Mouse (Mus musculus): ENCODE data around the gene Rbm28. TPM values are rescaled to one million over a fixed set of nuclear protein-coding genes. Genes with fewer than 3 reads are reported as not detected.

Gene Rbm28
- polyA plus RNA-seq, 1 experiment from 2014 or later: 52.3 TPM

- no peaks in the 10 kb centered on the region for H3K9me3 ChIP-seq
- no peak overlapping the region for H3K4me2 ChIP-seq (replicated peaks)
- H3K27ac ChIP-seq: no peak overlapping the region
- H3K4me3 ChIP-seq: no peak overlapping the region
- peaks cover 9% of the 10 kb centered on the region; the same call in 1 of the 2 replicates for H3K4me1 ChIP-seq
- ATAC-seq (ENCODE audit: low FRiP score, low read depth): no peak
- no peaks in the 10 kb centered on the region; the same call in 1 of the 2 replicates for H3K27me3 ChIP-seq
- WGBS: 89% methylated on average over 13 of the region's 13 CpGs
- H3K36me3 ChIP-seq: peaks cover 64% of the 10 kb centered on the region
- no peak overlapping the region for H3K9ac ChIP-seq
These were observed 38.3 kb upstream of the Rbm28 start for GRCm38 (mm10) chr6:29203096-29203495.

GRCm38 (mm10) chr6:29201988-29202387, 37.2 kb upstream of the Rbm28 start:
- H3K9ac ChIP-seq: no peak overlapping the region
- H3K9me3 ChIP-seq: no peaks in the 10 kb centered on the region
- no peak overlapping the region for H3K4me3 ChIP-seq
- H3K27me3 ChIP-seq: peaks cover 5% of the 10 kb centered on the region
- H3K4me1 ChIP-seq: peaks cover 9% of the 10 kb centered on the region; the same call in 1 of the 2 replicates
- no peak for ATAC-seq (ENCODE audit: low FRiP score, low read depth)
- H3K4me2 ChIP-seq (replicated peaks): no peak overlapping the region
- H3K27ac ChIP-seq: no peak overlapping the region
- peaks cover 59% of the 10 kb centered on the region for H3K36me3 ChIP-seq
- 84% methylated on average over 8 of the region's 8 CpGs for WGBS

- peaks cover 9% of the 10 kb centered on the region; the same call in 1 of the 2 replicates for H3K4me1 ChIP-seq
- no peak overlapping the region for H3K9ac ChIP-seq
- no peak overlapping the region for H3K27ac ChIP-seq
- 82% methylated on average over 5 of the region's 5 CpGs for WGBS
- no peak for ATAC-seq (ENCODE audit: low FRiP score, low read depth)
- no peak overlapping the region for H3K4me2 ChIP-seq (replicated peaks)
- H3K9me3 ChIP-seq: no peaks in the 10 kb centered on the region
- H3K4me3 ChIP-seq: no peak overlapping the region
- peaks cover 7% of the 10 kb centered on the region for H3K27me3 ChIP-seq
- peaks cover 54% of the 10 kb centered on the region for H3K36me3 ChIP-seq
These were observed 36.5 kb upstream of the Rbm28 start for GRCm38 (mm10) chr6:29201341-29201740.

GRCm38 (mm10) chr6:29200496-29200895, 35.7 kb upstream of the Rbm28 start:
- Histone ChIP-seq H3K9me3 (no peaks in the 10 kb centered on the region), H3K4me1 (peaks cover 9% of the 10 kb centered on the region; the same call in 1 of the 2 replicates), H3K4me2 (replicated peaks) (no peak overlapping the region), H3K27me3 (peaks cover 7% of the 10 kb centered on the region), H3K4me3 (no peak overlapping the region), H3K36me3 (peaks cover 47% of the 10 kb centered on the region), H3K27ac (no peak overlapping the region), H3K9ac (no peak overlapping the region)
- WGBS: 66% methylated on average over 3 of the region's 3 CpGs
- ATAC-seq (ENCODE audit: low FRiP score, low read depth): no peak

GRCm38 (mm10) chr6:29199223-29199855, 34.5 kb upstream of the Rbm28 start:
- peaks cover 39% of the 10 kb centered on the region for H3K36me3 ChIP-seq
- H3K9me3 ChIP-seq: no peaks in the 10 kb centered on the region
- H3K4me1 ChIP-seq: peaks cover 12% of the 10 kb centered on the region; the same call in 1 of the 2 replicates
- WGBS: 44% methylated on average over 8 of the region's 8 CpGs
- H3K27me3 ChIP-seq: peaks cover 7% of the 10 kb centered on the region
- ATAC-seq (ENCODE audit: low FRiP score, low read depth): no peak
- no peak overlapping the region for H3K27ac ChIP-seq
- peak overlapping the region; percentile 36 for H3K4me3 ChIP-seq
- H3K9ac ChIP-seq: 0 out of 2 replicates have a peak overlapping the region, but pooled peaks have one; percentile 8
- peak overlapping the region; percentile 64 for H3K4me2 ChIP-seq (replicated peaks)

GRCm38 (mm10) chr6:29198309-29199222, 33.8 kb upstream of the Rbm28 start:
- peaks cover 7% of the 10 kb centered on the region for H3K27me3 ChIP-seq
- 0 out of 2 replicates have a peak overlapping the region, but pooled peaks have one; percentile 8 for H3K9ac ChIP-seq
- no peaks in the 10 kb centered on the region for H3K9me3 ChIP-seq
- peak overlapping the region; percentile 64 for H3K4me2 ChIP-seq (replicated peaks)
- H3K36me3 ChIP-seq: peaks cover 32% of the 10 kb centered on the region
- H3K27ac ChIP-seq: no peak overlapping the region
- ATAC-seq (ENCODE audit: low FRiP score, low read depth): peak; percentile 78
- H3K4me1 ChIP-seq: peaks cover 16% of the 10 kb centered on the region; the same call in 1 of the 2 replicates
- 16% methylated on average over 25 of the region's 25 CpGs for WGBS
- H3K4me3 ChIP-seq: peak overlapping the region; percentile 36

- ATAC-seq (ENCODE audit: low FRiP score, low read depth): no peak
- no peak overlapping the region for H3K4me3 ChIP-seq
- peaks cover 16% of the 10 kb centered on the region; the same call in 1 of the 2 replicates for H3K4me1 ChIP-seq
- no peak overlapping the region for H3K27ac ChIP-seq
- 83% methylated on average over 5 of the region's 5 CpGs for WGBS
- H3K9me3 ChIP-seq: no peaks in the 10 kb centered on the region
- H3K36me3 ChIP-seq: peaks cover 7% of the 10 kb centered on the region
- H3K27me3 ChIP-seq: peaks cover 7% of the 10 kb centered on the region
- H3K4me2 ChIP-seq (replicated peaks): no peak overlapping the region
- no peak overlapping the region for H3K9ac ChIP-seq
These were observed 31.3 kb upstream of the Rbm28 start for GRCm38 (mm10) chr6:29195846-29196698.

- Histone ChIP-seq H3K4me3 (no peak overlapping the region), H3K27ac (no peak overlapping the region), H3K4me2 (replicated peaks) (no peak overlapping the region), H3K9ac (no peak overlapping the region), H3K9me3 (no peaks in the 10 kb centered on the region), H3K27me3 (peaks cover 7% of the 10 kb centered on the region), H3K36me3 (no peaks in the 10 kb centered on the region), H3K4me1 (peaks cover 16% of the 10 kb centered on the region; the same call in 1 of the 2 replicates)
- 54% methylated on average over 5 of the region's 5 CpGs for whole genome bisulfite sequencing
- no peak for ATAC-seq (ENCODE audit: low FRiP score, low read depth)
These were observed 30.3 kb upstream of the Rbm28 start for GRCm38 (mm10) chr6:29195146-29195545.

- ATAC-seq (ENCODE audit: low FRiP score, low read depth): no peak
- H3K9me3 ChIP-seq: no peaks in the 10 kb centered on the region
- WGBS: 54% methylated on average over 15 of the region's 15 CpGs
- no peaks in the 10 kb centered on the region for H3K36me3 ChIP-seq
- no peak overlapping the region for H3K4me3 ChIP-seq
- H3K27me3 ChIP-seq: peaks cover 7% of the 10 kb centered on the region
- no peak overlapping the region for H3K4me2 ChIP-seq (replicated peaks)
- peaks cover 15% of the 10 kb centered on the region; the same call in 1 of the 2 replicates for H3K4me1 ChIP-seq
- 0 out of 2 replicates have a peak overlapping the region, but pooled peaks have one; percentile 35 for H3K9ac ChIP-seq
- no peak overlapping the region for H3K27ac ChIP-seq
These were observed 29.4 kb upstream of the Rbm28 start for GRCm38 (mm10) chr6:29193961-29194750.

- Histone ChIP-seq H3K27me3 (0 out of 2 replicates have a peak, but pooled peaks cover under 1% of the 10 kb centered on the region), H3K9ac (no peak overlapping the region), H3K27ac (no peak overlapping the region), H3K36me3 (no peaks in the 10 kb centered on the region), H3K4me3 (no peak overlapping the region), H3K9me3 (no peaks in the 10 kb centered on the region), H3K4me1 (no peaks in the 10 kb centered on the region), H3K4me2 (replicated peaks) (no peak overlapping the region)
- 63% methylated on average over 1 of the region's 1 CpGs for WGBS
- ATAC-seq (ENCODE audit: low FRiP score, low read depth): no peak
These were observed 23.1 kb upstream of the Rbm28 start for GRCm38 (mm10) chr6:29187936-29188335.

GRCm38 (mm10) chr6:29179843-29180242, 15.0 kb upstream of the Rbm28 start:
- Histone ChIP-seq H3K36me3 (no peaks in the 10 kb centered on the region), H3K27me3 (peaks cover 55% of the 10 kb centered on the region)

More at GRCm38 (mm10) chr6:29179843-29180242, 15.0 kb upstream of the Rbm28 start:
- H3K9me3 ChIP-seq: no peaks in the 10 kb centered on the region
- no peak overlapping the region; the same call in 1 of the 2 replicates for H3K9ac ChIP-seq
- H3K4me2 ChIP-seq (replicated peaks): peak overlapping the region; percentile 94
- H3K4me3 ChIP-seq: peak overlapping the region; percentile 65
- no peak overlapping the region for H3K27ac ChIP-seq
- WGBS: 52% methylated on average over 8 of the region's 8 CpGs
- peaks cover 9% of the 10 kb centered on the region for H3K4me1 ChIP-seq
- ATAC-seq (ENCODE audit: low FRiP score, low read depth): no peak

Measured in limb, embryonic 13.5 days (tissue).